Mouse (Mus musculus) CH12.LX (cell line): ENCODE data around the gene Map4k4.
A peak's percentile ranks its signal among the peaks of the same experiment; 100 is the strongest.

ENCODE experiments used
- BHLHE40 ChIP-seq: IDR thresholded peaks from 2 replicates; pipeline ENCODE4 v1.6.1; 2011; ENCODE audit warnings: mild to moderate bottlenecking, low read depth, low read length, improper control_type of control experiment
- CHD2 ChIP-seq: IDR thresholded peaks from 2 replicates; pipeline ENCODE4 v1.6.1; 2011; ENCODE audit warnings: low read length, improper control_type of control experiment
- CTCF ChIP-seq, 2 experiments: IDR thresholded peaks in 1 of 2; conservative IDR thresholded peaks in 1 of 2; 2 replicates each; pipeline ENCODE4 v1.5.1; 2011 to 2012; ENCODE audit warnings: low read depth in 2 of 2, low read length in 2 of 2, improper control_type of control experiment in 1 of 2, inconsistent platforms in 1 of 2, mild to moderate bottlenecking in 1 of 2, moderate library complexity in 1 of 2
- GABPA ChIP-seq: IDR thresholded peaks from 2 replicates; pipeline ENCODE4 v1.6.1; 2012; ENCODE audit warnings: low read depth, low read length, improper control_type of control experiment, inconsistent platforms; ENCODE audit not compliant: insufficient replicate concordance
- JUN ChIP-seq: IDR thresholded peaks from 2 replicates; pipeline ENCODE4 v1.6.1; 2011; ENCODE audit warnings: low read depth, mild to moderate bottlenecking, low read length, improper control_type of control experiment, moderate library complexity; ENCODE audit not compliant: insufficient read depth
- MEF2A ChIP-seq: IDR thresholded peaks from 2 replicates; pipeline ENCODE4 v1.6.1; 2014; ENCODE audit warnings: low read depth, mild to moderate bottlenecking, inconsistent platforms, low read length, improper control_type of control experiment, borderline replicate concordance
- MXI1 ChIP-seq: IDR thresholded peaks from 2 replicates; pipeline ENCODE4 v1.6.1; 2011; ENCODE audit warnings: mild to moderate bottlenecking, low read depth, low read length, improper control_type of control experiment
- POLR2A ChIP-seq: IDR thresholded peaks from 2 replicates; pipeline ENCODE4 v1.6.1; 2011; ENCODE audit warnings: low read depth, mild to moderate bottlenecking, improper control_type of control experiment, low read length
- POLR2AphosphoS2 ChIP-seq: IDR thresholded peaks from 2 replicates; pipeline ENCODE4 v1.6.1; 2011; ENCODE audit warnings: low read depth, low read length, improper control_type of control experiment
- TBP ChIP-seq: conservative IDR thresholded peaks from 2 replicates; pipeline ENCODE4 v1.6.1; 2011; ENCODE audit warnings: low read depth, low read length, improper control_type of control experiment
- UBTF ChIP-seq: IDR thresholded peaks from 2 replicates; pipeline ENCODE4 v1.6.1; 2012; ENCODE audit warnings: low read depth, mild to moderate bottlenecking, inconsistent platforms, low read length, improper control_type of control experiment, moderate library complexity
- USF2 ChIP-seq: conservative IDR thresholded peaks from 2 replicates; pipeline ENCODE4 v1.6.1; 2011; ENCODE audit warnings: low read depth, low read length, improper control_type of control experiment

GRCm38 (mm10) chr1:39895506-39895905 lies 5.2 kb upstream of the Map4k4 start:
- no peak for TF ChIP-seq POLR2A
- no peak for TF ChIP-seq CTCF (conservative IDR thresholded peaks at IDR 0.05 in 1 of 2, IDR thresholded peaks at IDR 0.05 in 1 of 2; ENCODE audit: low read depth in 2 of 2, low read length in 2 of 2)
- TF ChIP-seq POLR2AphosphoS2 = no peak
- no peak for TF ChIP-seq MEF2A
- TF ChIP-seq JUN = no peak
- no peak; the same call in 1 of the 2 replicates for TF ChIP-seq BHLHE40
- TF ChIP-seq CHD2 = peak; percentile 35
- no peak for TF ChIP-seq TBP
- no peak for TF ChIP-seq MXI1
- TF ChIP-seq USF2 = no peak
- no peak for TF ChIP-seq UBTF
- no peak for TF ChIP-seq GABPA
